Mouse (Mus musculus): ENCODE results near the gene Ddb1. TPM values are rescaled to one million over a fixed set of nuclear protein-coding genes. Genes with fewer than 3 reads are reported as not detected.

Gene Ddb1
- polyA plus RNA-seq, 1 experiment from 2014 or later, result 194 TPM

GRCm38 (mm10) chr19:10576690-10577561 is 28.2 kb upstream of the Ddb1 start, which contains the start of the genes Cyb561a3 and Tmem138:
Cyb561a3 (plus strand) TSS chr19:10577172.
Tmem138 (minus strand) TSS chr19:10577362.
- Histone ChIP-seq H3K27me3 (replicated peaks) (no peaks in the 10 kb centered on the region), H3K36me3 (peaks cover 31% of the 10 kb centered on the region), H3K9me3 (replicated peaks) (no peaks in the 10 kb centered on the region), H3K4me3 (replicated peaks) (peak within 1 kb of the TSS; percentile 74), H3K27ac (replicated peaks) (peak within 1 kb of the TSS; percentile 97), H3K4me1 (peaks cover 28% of the 10 kb centered on the region), H3K4me2 (peak within 1 kb of the TSS; percentile 85), H3K9ac (replicated peaks) (peak within 1 kb of the TSS; percentile 79)
- peak; percentile 97 for ATAC-seq (ENCODE audit: low FRiP score)
- under 1% methylated on average over 44 of the region's 44 CpGs for WGBS

GRCm38 (mm10) chr19:10580102-10580501 is 25.0 kb upstream of the Ddb1 start:
- Histone ChIP-seq H3K4me1 (peaks cover 28% of the 10 kb centered on the region), H3K36me3 (peaks cover 5% of the 10 kb centered on the region; the same call in 1 of the 2 replicates), H3K9me3 (replicated peaks) (no peaks in the 10 kb centered on the region), H3K9ac (replicated peaks) (no peak overlapping the region), H3K27ac (replicated peaks) (no peak overlapping the region), H3K27me3 (replicated peaks) (no peaks in the 10 kb centered on the region), H3K4me2 (no peak overlapping the region), H3K4me3 (replicated peaks) (no peak overlapping the region)
- ATAC-seq (ENCODE audit: low FRiP score), result no peak
- WGBS, result 88% methylated on average over 3 of the region's 3 CpGs

GRCm38 (mm10) chr19:10580761-10581160 is 24.4 kb upstream of the Ddb1 start:
- Histone ChIP-seq H3K4me1 (peaks cover 21% of the 10 kb centered on the region), H3K9me3 (replicated peaks) (no peaks in the 10 kb centered on the region), H3K36me3 (peaks cover 4% of the 10 kb centered on the region; the same call in 1 of the 2 replicates), H3K27ac (replicated peaks) (no peak overlapping the region), H3K4me2 (no peak overlapping the region), H3K27me3 (replicated peaks) (no peaks in the 10 kb centered on the region), H3K9ac (replicated peaks) (no peak overlapping the region), H3K4me3 (replicated peaks) (no peak overlapping the region)
- ATAC-seq (ENCODE audit: low FRiP score), result no peak
- 84% methylated on average over 3 of the region's 3 CpGs for WGBS

GRCm38 (mm10) chr19:10581984-10582383 is 23.1 kb upstream of the Ddb1 start:
- Histone ChIP-seq H3K4me2 (no peak overlapping the region), H3K36me3 (peaks cover 4% of the 10 kb centered on the region; the same call in 1 of the 2 replicates), H3K27me3 (replicated peaks) (no peaks in the 10 kb centered on the region), H3K4me3 (replicated peaks) (no peak overlapping the region), H3K9ac (replicated peaks) (no peak overlapping the region), H3K4me1 (peaks cover 15% of the 10 kb centered on the region), H3K27ac (replicated peaks) (no peak overlapping the region), H3K9me3 (replicated peaks) (no peaks in the 10 kb centered on the region)
- 87% methylated on average over 6 of the region's 6 CpGs for WGBS
- ATAC-seq (ENCODE audit: low FRiP score), result no peak

- H3K27ac ChIP-seq (replicated peaks), result no peak overlapping the region
- no peak overlapping the region for H3K9ac ChIP-seq (replicated peaks)
- WGBS, result 60% methylated on average over 7 of the region's 7 CpGs
- peaks cover 4% of the 10 kb centered on the region for H3K4me1 ChIP-seq
- H3K9me3 ChIP-seq (replicated peaks), result no peaks in the 10 kb centered on the region
- H3K27me3 ChIP-seq (replicated peaks), result no peaks in the 10 kb centered on the region
- peaks cover 9% of the 10 kb centered on the region for H3K36me3 ChIP-seq
- no peak overlapping the region for H3K4me3 ChIP-seq (replicated peaks)
- no peak overlapping the region for H3K4me2 ChIP-seq
- no peak for ATAC-seq (ENCODE audit: low FRiP score)
These were observed 21.5 kb upstream of the Ddb1 start for GRCm38 (mm10) chr19:10583550-10584146.

GRCm38 (mm10) chr19:10585112-10585511 is 20.0 kb upstream of the Ddb1 start:
- no peaks in the 10 kb centered on the region for H3K27me3 ChIP-seq (replicated peaks)
- H3K4me2 ChIP-seq, result no peak overlapping the region
- no peak for ATAC-seq (ENCODE audit: low FRiP score)
- no peaks in the 10 kb centered on the region for H3K4me1 ChIP-seq
- no peak overlapping the region for H3K4me3 ChIP-seq (replicated peaks)
- H3K9me3 ChIP-seq (replicated peaks), result no peaks in the 10 kb centered on the region
- WGBS, result 85% methylated on average over 8 of the region's 8 CpGs
- H3K27ac ChIP-seq (replicated peaks), result no peak overlapping the region
- no peak overlapping the region for H3K9ac ChIP-seq (replicated peaks)
- H3K36me3 ChIP-seq, result peaks cover 11% of the 10 kb centered on the region

GRCm38 (mm10) chr19:10587231-10587630 is 17.9 kb upstream of the Ddb1 start:
- H3K27ac ChIP-seq (replicated peaks), result no peak overlapping the region
- no peaks in the 10 kb centered on the region for H3K4me1 ChIP-seq
- H3K36me3 ChIP-seq, result peaks cover 18% of the 10 kb centered on the region
- H3K4me2 ChIP-seq, result no peak overlapping the region
- no peaks in the 10 kb centered on the region for H3K27me3 ChIP-seq (replicated peaks)
- H3K4me3 ChIP-seq (replicated peaks), result no peak overlapping the region
- no peak overlapping the region for H3K9ac ChIP-seq (replicated peaks)
- no peak for ATAC-seq (ENCODE audit: low FRiP score)
- no peaks in the 10 kb centered on the region for H3K9me3 ChIP-seq (replicated peaks)
- WGBS, result 91% methylated on average over 8 of the region's 8 CpGs

- Histone ChIP-seq H3K4me2 (no peak overlapping the region), H3K9ac (replicated peaks) (no peak overlapping the region), H3K27ac (replicated peaks) (no peak overlapping the region), H3K36me3 (peaks cover 29% of the 10 kb centered on the region), H3K9me3 (replicated peaks) (no peaks in the 10 kb centered on the region), H3K4me3 (replicated peaks) (no peak overlapping the region), H3K27me3 (replicated peaks) (no peaks in the 10 kb centered on the region), H3K4me1 (no peaks in the 10 kb centered on the region)
- no peak for ATAC-seq (ENCODE audit: low FRiP score)
- WGBS, result 68% methylated on average over 5 of the region's 5 CpGs
These were observed 15.8 kb upstream of the Ddb1 start for GRCm38 (mm10) chr19:10589127-10589857.

GRCm38 (mm10) chr19:10590301-10590700 is 14.8 kb upstream of the Ddb1 start:
- no peaks in the 10 kb centered on the region for H3K27me3 ChIP-seq (replicated peaks)
- H3K4me3 ChIP-seq (replicated peaks), result no peak overlapping the region
- H3K36me3 ChIP-seq, result peaks cover 40% of the 10 kb centered on the region
- H3K4me1 ChIP-seq, result no peaks in the 10 kb centered on the region
- no peak overlapping the region for H3K9ac ChIP-seq (replicated peaks)
- no peaks in the 10 kb centered on the region for H3K9me3 ChIP-seq (replicated peaks)
- WGBS, result 72% methylated on average over 3 of the region's 3 CpGs
- H3K4me2 ChIP-seq, result no peak overlapping the region
- no peak for ATAC-seq (ENCODE audit: low FRiP score)
- H3K27ac ChIP-seq (replicated peaks), result no peak overlapping the region

- Histone ChIP-seq H3K4me3 (replicated peaks) (no peak overlapping the region), H3K4me2 (no peak overlapping the region), H3K9ac (replicated peaks) (no peak overlapping the region), H3K27ac (replicated peaks) (no peak overlapping the region), H3K9me3 (replicated peaks) (no peaks in the 10 kb centered on the region), H3K27me3 (replicated peaks) (no peaks in the 10 kb centered on the region), H3K4me1 (no peaks in the 10 kb centered on the region), H3K36me3 (peaks cover 46% of the 10 kb centered on the region)
- WGBS, result 94% methylated on average over 6 of the region's 6 CpGs
- ATAC-seq (ENCODE audit: low FRiP score), result no peak
These were observed 13.3 kb upstream of the Ddb1 start for GRCm38 (mm10) chr19:10591659-10592377.

GRCm38 (mm10) chr19:10598188-10598587 is 6.9 kb upstream of the Ddb1 start:
- Histone ChIP-seq H3K27me3 (replicated peaks) (no peaks in the 10 kb centered on the region), H3K27ac (replicated peaks) (no peak overlapping the region), H3K4me3 (replicated peaks) (no peak overlapping the region), H3K36me3 (peaks cover 39% of the 10 kb centered on the region), H3K4me1 (peaks cover 15% of the 10 kb centered on the region), H3K9me3 (replicated peaks) (no peaks in the 10 kb centered on the region), H3K9ac (replicated peaks) (no peak overlapping the region), H3K4me2 (no peak overlapping the region)
- 50% methylated on average over 3 of the region's 3 CpGs for WGBS
- ATAC-seq (ENCODE audit: low FRiP score), result no peak

Measured in neural tube, embryonic 15.5 days (tissue).